Mouse (Mus musculus): ENCODE measurements at regions not wholly inside any gene's neighbourhood (a gene's known extent, or its start where the extent isn't known, plus 50 kb on each side); places are given as distances from the start of the nearest gene placed in this dataset.

DNA sequence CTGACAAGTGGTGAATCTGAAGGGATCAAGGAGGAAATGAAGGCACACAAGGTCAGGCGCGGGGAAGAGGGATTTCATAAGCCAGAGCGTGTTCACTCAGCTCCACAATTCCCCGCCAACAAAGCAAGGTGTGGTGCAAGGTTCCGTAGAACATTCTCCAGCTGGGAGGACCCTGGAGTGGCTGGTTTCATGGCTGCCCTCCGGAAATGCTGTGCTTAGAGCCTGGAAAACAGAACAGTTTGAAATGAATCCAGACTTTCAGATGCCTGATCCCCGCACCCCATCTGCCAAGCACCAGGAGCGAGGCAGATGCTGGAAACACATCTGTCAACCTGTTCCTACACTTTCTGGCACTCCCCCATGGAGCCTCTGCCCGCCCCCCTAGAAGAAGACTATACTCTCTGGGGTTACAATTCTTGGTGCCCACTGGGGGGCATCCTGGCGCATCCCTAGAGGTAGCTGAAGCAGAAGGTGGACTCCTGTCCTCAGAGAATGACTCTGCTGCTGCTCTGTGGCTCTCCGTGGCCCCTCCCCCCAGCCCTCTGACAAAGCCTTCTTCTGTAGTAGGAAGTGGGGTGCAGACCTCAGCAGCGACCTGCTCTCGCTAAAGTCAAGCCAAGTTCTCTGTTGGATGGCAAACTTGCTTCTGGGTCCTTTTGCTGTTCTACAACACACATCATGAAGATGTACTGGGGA lies 54.5 kb upstream of the Mafb start:
- Histone ChIP-seq H3K4me3 (ENCODE audit: insufficient read depth in 1 of 2, low read depth in 1 of 2, low read length in 2 of 2, poor library complexity in 1 of 2, severe bottlenecking in 1 of 2) (no peak overlapping the region; a peak in 2 of 4 replicates), H3K27ac (ENCODE audit: insufficient read depth, low read depth, low read length, poor library complexity, severe bottlenecking) (no peak overlapping the region), H3K9ac (ENCODE audit: insufficient read depth, low read depth, low read length, poor library complexity, severe bottlenecking) (no peak overlapping the region), H3K4me1 (ENCODE audit: control insufficient read depth in 2 of 2, insufficient read depth in 2 of 2, low read length in 2 of 2, poor library complexity in 1 of 2) (peaks cover 0 to 7% of the 10 kb centered on the region in 2 experiments; a peak in 1 of 4 replicates), H3K36me3 (ENCODE audit: control insufficient read depth, insufficient read depth, low read length, poor library complexity, severe bottlenecking) (no peaks in the 10 kb centered on the region), H3K9me3 (ENCODE audit: control insufficient read depth, insufficient read depth, low read depth, low read length) (no peaks in the 10 kb centered on the region)
- TF ChIP-seq ZNF384 (IDR thresholded peaks at IDR 0.05; ENCODE audit: low read depth, low read length): no peak
- in situ Hi-C loops (cut with MboI; ENCODE audit: low sequenced_read_pairs in 2 of 2, unreplicated experiment in 2 of 2): loop anchor here in 1 of 2 experiments (25.0 kb wide), 1 partner anchor 466 kb away; the partner anchor contains the start of gene Lpin3
- DNase-seq (ENCODE audit: low read depth, low spot score): no peak

DNA sequence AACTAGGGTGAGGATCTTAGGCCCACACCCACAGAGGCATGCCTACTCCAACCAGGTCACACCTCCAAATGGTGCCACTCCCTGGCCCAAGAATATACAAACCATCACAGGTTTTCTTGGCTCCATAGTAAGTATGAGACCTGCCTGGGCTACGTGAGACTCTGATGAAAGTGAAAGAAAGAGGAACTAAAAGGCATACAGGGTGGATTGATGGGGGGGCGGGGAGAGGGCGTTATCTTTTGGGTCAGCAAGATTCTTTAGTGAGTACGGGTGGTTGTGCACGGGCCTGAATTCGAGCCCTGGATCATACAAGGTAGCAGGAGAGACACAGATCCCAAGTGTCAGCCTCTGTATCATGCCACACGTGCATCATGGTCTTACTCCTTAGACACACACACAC lies 57.6 kb upstream of the Mafb start:
- no peaks in the 10 kb centered on the region for H3K9me3 ChIP-seq (ENCODE audit: control insufficient read depth, insufficient read depth, low read depth, low read length)
- in situ Hi-C loops (cut with MboI; ENCODE audit: low sequenced_read_pairs in 2 of 2, unreplicated experiment in 2 of 2): loop anchor here in 1 of 2 experiments (25.0 kb wide), 1 partner anchor 463 kb away; the partner anchor contains the start of gene Lpin3
- no peak overlapping the region for H3K27ac ChIP-seq (ENCODE audit: insufficient read depth, low read depth, low read length, poor library complexity, severe bottlenecking)
- no peak overlapping the region for H3K9ac ChIP-seq (ENCODE audit: insufficient read depth, low read depth, low read length, poor library complexity, severe bottlenecking)
- H3K36me3 ChIP-seq (ENCODE audit: control insufficient read depth, insufficient read depth, low read length, poor library complexity, severe bottlenecking): no peaks in the 10 kb centered on the region
- no peak for TF ChIP-seq HCFC1 (IDR thresholded peaks at IDR 0.05; ENCODE audit: borderline replicate concordance, insufficient read depth, low read length)
- no peak for TF ChIP-seq ZNF384 (IDR thresholded peaks at IDR 0.05; ENCODE audit: low read depth, low read length)
- TF ChIP-seq ZC3H11A (IDR thresholded peaks at IDR 0.05; ENCODE audit: borderline replicate concordance, low read depth, low read length): no peak
- TF ChIP-seq MAFK (IDR thresholded peaks at IDR 0.05; ENCODE audit: insufficient read depth, low read depth, low read length): no peak
- TF ChIP-seq CHD2 (IDR thresholded peaks at IDR 0.05; ENCODE audit: low read depth, low read length): no peak
- H3K4me1 ChIP-seq (ENCODE audit: control insufficient read depth in 2 of 2, insufficient read depth in 2 of 2, low read length in 2 of 2, poor library complexity in 1 of 2): peaks cover 0 to 7% of the 10 kb centered on the region in 2 experiments; a peak in 1 of 4 replicates
- H3K4me3 ChIP-seq (ENCODE audit: insufficient read depth in 1 of 2, low read depth in 1 of 2, low read length in 2 of 2, poor library complexity in 1 of 2, severe bottlenecking in 1 of 2): no peak overlapping the region
- DNase-seq (ENCODE audit: low read depth, low spot score): no peak

DNA sequence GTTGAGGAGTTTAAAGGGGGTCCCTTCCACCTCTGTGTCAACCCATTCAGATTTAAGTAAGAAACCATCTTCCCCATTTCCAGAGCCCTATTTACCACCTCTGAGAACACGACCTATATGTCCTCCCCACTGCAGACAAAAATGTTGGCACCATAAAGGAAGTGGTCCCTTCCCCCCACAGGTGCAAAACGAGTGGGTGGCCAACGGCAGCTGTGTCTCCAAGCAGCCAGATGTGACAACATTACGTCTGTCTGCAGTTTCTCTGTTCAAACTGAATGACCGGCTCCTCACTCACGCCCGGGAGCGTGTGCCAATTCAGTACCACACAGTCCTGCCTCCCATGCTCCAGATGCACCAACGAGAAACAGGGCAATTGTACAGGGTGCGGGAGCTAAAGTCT lies 60.6 kb upstream of the Mafb start:
- Histone ChIP-seq H3K9ac (ENCODE audit: insufficient read depth, low read depth, low read length, poor library complexity, severe bottlenecking) (no peak overlapping the region), H3K9me3 (ENCODE audit: control insufficient read depth, insufficient read depth, low read depth, low read length) (no peaks in the 10 kb centered on the region), H3K4me3 (ENCODE audit: insufficient read depth in 1 of 2, low read depth in 1 of 2, low read length in 2 of 2, poor library complexity in 1 of 2, severe bottlenecking in 1 of 2) (no peak overlapping the region), H3K36me3 (ENCODE audit: control insufficient read depth, insufficient read depth, low read length, poor library complexity, severe bottlenecking) (no peaks in the 10 kb centered on the region), H3K4me1 (ENCODE audit: control insufficient read depth in 2 of 2, insufficient read depth in 2 of 2, low read length in 2 of 2, poor library complexity in 1 of 2) (no peaks in the 10 kb centered on the region), H3K27ac (ENCODE audit: insufficient read depth, low read depth, low read length, poor library complexity, severe bottlenecking) (no peak overlapping the region)
- no peak for DNase-seq (ENCODE audit: low read depth, low spot score)
- no peak for TF ChIP-seq CHD2 (IDR thresholded peaks at IDR 0.05; ENCODE audit: low read depth, low read length)
- TF ChIP-seq ZC3H11A (IDR thresholded peaks at IDR 0.05; ENCODE audit: borderline replicate concordance, low read depth, low read length): no peak
- TF ChIP-seq MAFK (IDR thresholded peaks at IDR 0.05; ENCODE audit: insufficient read depth, low read depth, low read length): no peak
- TF ChIP-seq ZNF384 (IDR thresholded peaks at IDR 0.05; ENCODE audit: low read depth, low read length): no peak
- no peak for TF ChIP-seq HCFC1 (IDR thresholded peaks at IDR 0.05; ENCODE audit: borderline replicate concordance, insufficient read depth, low read length)
- in situ Hi-C loops (cut with MboI; ENCODE audit: low sequenced_read_pairs in 2 of 2, unreplicated experiment in 2 of 2): no loop called here

DNA sequence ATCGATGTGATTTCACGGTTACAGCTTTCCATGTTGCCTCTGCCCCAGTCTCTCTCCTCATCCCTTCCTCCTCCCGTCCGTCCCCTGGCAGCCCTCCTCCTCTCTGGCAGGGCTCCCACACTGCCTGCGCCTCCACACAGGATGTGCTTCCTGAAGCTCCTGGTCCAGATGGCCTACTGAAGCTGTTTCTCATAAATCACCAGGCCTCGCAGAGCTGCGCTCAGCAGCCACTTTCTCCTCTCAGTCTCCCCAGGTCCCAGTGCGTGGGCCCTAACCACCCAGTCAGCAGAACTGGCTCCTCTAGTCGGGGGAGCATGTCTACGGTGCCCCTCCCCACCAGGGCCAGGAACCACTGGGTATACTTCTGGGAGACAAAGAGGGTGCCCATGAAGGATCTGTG lies 66.4 kb upstream of the Mafb start:
- in situ Hi-C loops (cut with MboI; ENCODE audit: low sequenced_read_pairs in 2 of 2, unreplicated experiment in 2 of 2): no loop called here
- no peak overlapping the region for H3K9ac ChIP-seq (ENCODE audit: insufficient read depth, low read depth, low read length, poor library complexity, severe bottlenecking)
- H3K27ac ChIP-seq (ENCODE audit: insufficient read depth, low read depth, low read length, poor library complexity, severe bottlenecking): no peak overlapping the region
- H3K4me1 ChIP-seq (ENCODE audit: control insufficient read depth in 2 of 2, insufficient read depth in 2 of 2, low read length in 2 of 2, poor library complexity in 1 of 2): no peaks in the 10 kb centered on the region
- no peaks in the 10 kb centered on the region for H3K36me3 ChIP-seq (ENCODE audit: control insufficient read depth, insufficient read depth, low read length, poor library complexity, severe bottlenecking)
- no peak for DNase-seq (ENCODE audit: low read depth, low spot score)
- TF ChIP-seq MAFK (IDR thresholded peaks at IDR 0.05; ENCODE audit: insufficient read depth, low read depth, low read length) (no peak), ZC3H11A (IDR thresholded peaks at IDR 0.05; ENCODE audit: borderline replicate concordance, low read depth, low read length) (no peak), ZNF384 (IDR thresholded peaks at IDR 0.05; ENCODE audit: low read depth, low read length) (no peak), CHD2 (IDR thresholded peaks at IDR 0.05; ENCODE audit: low read depth, low read length) (no peak), HCFC1 (IDR thresholded peaks at IDR 0.05; ENCODE audit: borderline replicate concordance, insufficient read depth, low read length) (no peak)
- H3K4me3 ChIP-seq (ENCODE audit: insufficient read depth in 1 of 2, low read depth in 1 of 2, low read length in 2 of 2, poor library complexity in 1 of 2, severe bottlenecking in 1 of 2): no peak overlapping the region
- H3K9me3 ChIP-seq (ENCODE audit: control insufficient read depth, insufficient read depth, low read depth, low read length): no peaks in the 10 kb centered on the region

DNA sequence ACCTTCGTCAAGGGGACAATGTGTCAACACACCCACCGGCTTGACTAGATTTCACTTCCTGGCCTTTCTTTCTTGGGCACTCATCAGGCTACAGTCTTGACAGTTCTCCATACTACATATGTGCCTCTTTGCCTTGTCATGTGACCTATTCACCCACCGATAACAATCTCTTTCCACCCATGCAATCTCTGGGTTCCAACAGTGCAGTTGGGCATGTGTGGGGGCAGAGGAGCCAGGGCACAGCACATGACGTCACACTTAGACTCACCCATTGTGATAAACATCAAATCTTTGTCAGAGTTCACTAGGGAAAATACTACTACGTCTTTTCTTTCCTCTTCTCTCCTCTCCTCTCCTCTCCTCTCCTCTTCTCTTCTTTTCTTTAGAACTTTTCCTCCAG lies 67.8 kb upstream of the Mafb start:
- no peak for DNase-seq (ENCODE audit: low read depth, low spot score)
- Histone ChIP-seq H3K4me3 (ENCODE audit: insufficient read depth in 1 of 2, low read depth in 1 of 2, low read length in 2 of 2, poor library complexity in 1 of 2, severe bottlenecking in 1 of 2) (no peak overlapping the region), H3K4me1 (ENCODE audit: control insufficient read depth in 2 of 2, insufficient read depth in 2 of 2, low read length in 2 of 2, poor library complexity in 1 of 2) (no peaks in the 10 kb centered on the region), H3K9me3 (ENCODE audit: control insufficient read depth, insufficient read depth, low read depth, low read length) (no peaks in the 10 kb centered on the region), H3K9ac (ENCODE audit: insufficient read depth, low read depth, low read length, poor library complexity, severe bottlenecking) (no peak overlapping the region), H3K36me3 (ENCODE audit: control insufficient read depth, insufficient read depth, low read length, poor library complexity, severe bottlenecking) (no peaks in the 10 kb centered on the region), H3K27ac (ENCODE audit: insufficient read depth, low read depth, low read length, poor library complexity, severe bottlenecking) (no peak overlapping the region)
- in situ Hi-C loops (cut with MboI; ENCODE audit: low sequenced_read_pairs in 2 of 2, unreplicated experiment in 2 of 2): no loop called here
- no peak for TF ChIP-seq ZNF384 (IDR thresholded peaks at IDR 0.05; ENCODE audit: low read depth, low read length)
